Mouse (Mus musculus) heart, postnatal 36 days (tissue): Measurements from ENCODE around the gene Olfr809. TPM values are rescaled to one million over a fixed set of nuclear protein-coding genes. Genes with fewer than 3 reads are reported as not detected.

Source experiments
- DNase-seq, 2 experiments: peaks; one replicate each; pipeline ENCODE4 v3.0.0; 2021 to 2022
- intact Hi-C: fragments of 180-260 bp; cut with DNase I; formaldehyde crosslinking; loops from one replicate; pipeline ENCODE4 v1.15.1; 2025
- microRNA-seq, 2 experiments: library from miRNA; unstranded; fragments of <30 nt; microRNA quantifications; one replicate each; pipeline ENCODE4 v1.2.0; 2021; ENCODE audit warnings: borderline number of aligned reads in 2 of 2
- total RNA-seq, 2 experiments: library from RNA; stranded (reverse); gene quantifications; 2 replicates each; pipeline ENCODE4 v1.2.3; 2021

Olfr809 gene
- not detected for total RNA-seq

- intact Hi-C loops, result no loop called here
- no peak for DNase-seq
Measured at GRCm38 (mm10) chr10:129774338-129774737, at the start of gene Olfr809. Gene Olfr809, plus strand, starts transcription at chr10:129774638.

- intact Hi-C loops, result no loop called here
- no peak for DNase-seq
Measured at GRCm38 (mm10) chr10:129729275-129729674, 45.2 kb upstream of the Olfr809 start, which contains the start of gene Olfr805. Gene Olfr805, minus strand, starts transcription at chr10:129729375.

- intact Hi-C loops, result no loop called here
- no peak for DNase-seq
Measured at GRCm38 (mm10) chr10:129741821-129742220, 32.6 kb upstream of the Olfr809 start, which contains the start of gene Olfr806. Gene Olfr806, minus strand, starts transcription at chr10:129741921.

GRCm38 (mm10) chr10:129757693-129758092 lies 16.7 kb upstream of the Olfr809 start, which contains the start of gene Olfr807:
Gene Olfr807, minus strand, starts transcription at chr10:129757793.
- DNase-seq, result no peak
- intact Hi-C loops, result no loop called here

GRCm38 (mm10) chr10:129765182-129765581 lies 9.3 kb upstream of the Olfr809 start, which contains the start of gene Olfr808:
Gene Olfr808, plus strand, starts transcription at chr10:129765482.
- no peak for DNase-seq
- intact Hi-C loops, result no loop called here

- no peak for DNase-seq
- intact Hi-C loops, result no loop called here
Measured at GRCm38 (mm10) chr10:129778123-129778522, 3.7 kb downstream of the Olfr809 start.

- intact Hi-C loops, result no loop called here
- no peak for DNase-seq
Measured at GRCm38 (mm10) chr10:129794817-129795216, 20.4 kb downstream of the Olfr809 start, which contains the start of gene Olfr810. Gene Olfr810, minus strand, starts transcription at chr10:129794917.

GRCm38 (mm10) chr10:129804296-129804695 lies 29.9 kb downstream of the Olfr809 start, which contains the start of gene Olfr811:
Gene Olfr811, minus strand, starts transcription at chr10:129804396.
- DNase-seq, result no peak
- intact Hi-C loops, result no loop called here

Small RNA genes within 50 kb of the gene (microRNA-seq; reads per million reads assigned to microRNA genes)
- gene Gm24485, result 0 reads per million in 2 experiments

Other genes with a start within 250 kb of the Olfr809 start
- not detected for gene Olfr792, start 235.5 kb upstream of the Olfr809 start, total RNA-seq
- not detected for gene Olfr794, start 207.0 kb upstream of the Olfr809 start, total RNA-seq
- gene Olfr796, start 162.1 kb upstream of the Olfr809 start, total RNA-seq, result not detected
- gene Olfr798, start 146.7 kb upstream of the Olfr809 start, total RNA-seq, result not detected
- gene Olfr799, start 137.2 kb upstream of the Olfr809 start, total RNA-seq, result not detected
- gene Olfr800, start 116.9 kb upstream of the Olfr809 start, total RNA-seq, result not detected
- not detected for gene Olfr801, start 100.8 kb upstream of the Olfr809 start, total RNA-seq
- not detected for gene Olfr802, start 86.5 kb upstream of the Olfr809 start, total RNA-seq
- not detected for gene Olfr803, start 80.4 kb upstream of the Olfr809 start, total RNA-seq
- gene Olfr804, start 71.4 kb upstream of the Olfr809 start, total RNA-seq, result not detected
- not detected for gene Olfr805, start 45.3 kb upstream of the Olfr809 start, total RNA-seq
- not detected for gene Olfr806, start 32.7 kb upstream of the Olfr809 start, total RNA-seq
- gene Olfr807, start 16.8 kb upstream of the Olfr809 start, total RNA-seq, result not detected
- gene Olfr808, start 9.2 kb upstream of the Olfr809 start, total RNA-seq, result not detected
- not detected for gene Olfr810, start 20.3 kb downstream of the Olfr809 start, total RNA-seq
- gene Olfr811, start 29.8 kb downstream of the Olfr809 start, total RNA-seq, result not detected
- not detected for gene Olfr812, start 71.5 kb downstream of the Olfr809 start, total RNA-seq
- gene Olfr813, start 80.7 kb downstream of the Olfr809 start, total RNA-seq, result not detected
- gene Olfr814, start 105.2 kb downstream of the Olfr809 start, total RNA-seq, result not detected
- gene Olfr815, start 131.2 kb downstream of the Olfr809 start, total RNA-seq, result not detected
- gene Olfr816, start 141.0 kb downstream of the Olfr809 start, total RNA-seq, result not detected
- not detected for gene Olfr818, start 174.5 kb downstream of the Olfr809 start, total RNA-seq
- not detected for gene Olfr819, start 192.6 kb downstream of the Olfr809 start, total RNA-seq
- not detected for gene Olfr247, start 201.5 kb downstream of the Olfr809 start, total RNA-seq
- not detected for gene Gm10310, start 210.4 kb downstream of the Olfr809 start, total RNA-seq
- not detected for gene Olfr820, start 238.0 kb downstream of the Olfr809 start, total RNA-seq